Mouse (Mus musculus): ENCODE results near the gene Arhgdia. TPM values are rescaled to one million over a fixed set of nuclear protein-coding genes. Genes with fewer than 3 reads are reported as not detected.

Arhgdia gene
- polyA plus RNA-seq, 1 experiment from 2014 or later, result 352 TPM

DNA sequence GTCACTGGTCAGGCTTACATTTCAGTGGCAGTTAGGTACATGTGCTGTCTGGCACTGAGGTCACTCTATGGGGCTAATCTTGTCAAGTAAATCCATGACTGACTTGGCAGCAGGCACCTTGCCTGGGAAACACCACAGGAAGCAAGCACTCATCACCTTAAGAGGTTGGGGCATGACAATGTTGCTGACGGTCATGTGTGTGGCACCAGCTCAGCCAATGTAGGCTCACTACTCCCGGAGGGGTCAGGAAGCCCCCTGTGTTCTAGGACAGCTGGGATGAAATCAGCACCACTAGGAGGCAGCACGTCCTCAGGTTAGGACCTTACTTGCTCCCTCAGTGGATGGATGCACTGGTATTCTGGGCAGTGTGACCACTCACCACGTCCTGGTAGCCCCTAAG, 39.5 kb downstream of the Arhgdia start:
- TF ChIP-seq CTCF (IDR thresholded peaks at IDR 0.05; ENCODE audit: low read depth), result peak; percentile 67
- TF ChIP-seq EP300 (optimal IDR thresholded peaks at IDR 0.05), result no peak
- no peak overlapping the region for H3K4me3 ChIP-seq (ENCODE audit: low read depth, low read length)
- DNase-seq (ENCODE audit: low spot score) (no peak), ATAC-seq (ENCODE audit: low FRiP score, low TSS enrichment) (no peak)
- H3K4me1 ChIP-seq (replicated peaks; ENCODE audit: control insufficient read depth, insufficient read depth), result peaks cover 14% of the 10 kb centered on the region
- no peaks in the 10 kb centered on the region for H3K27me3 ChIP-seq (ENCODE audit: control insufficient read depth, insufficient read depth, low read length)
- H3K4me2 ChIP-seq (replicated peaks; ENCODE audit: low read depth), result no peak overlapping the region
- H3K36me3 ChIP-seq (ENCODE audit: control insufficient read depth, insufficient read depth, low read length), result peaks cover 8% of the 10 kb centered on the region
- WGBS, result 36% methylated on average over 4 of the region's 4 CpGs
- H3K9me3 ChIP-seq (ENCODE audit: control insufficient read depth, low read length), result no peaks in the 10 kb centered on the region
- no peak overlapping the region for H3K9ac ChIP-seq (ENCODE audit: low read length)
- no peak overlapping the region for H3K27ac ChIP-seq (replicated peaks)

GRCm38 (mm10) chr11:120539285-120540014, 42.0 kb downstream of the Arhgdia start:
- no peak overlapping the region for H3K4me2 ChIP-seq (replicated peaks; ENCODE audit: low read depth)
- H3K9ac ChIP-seq (ENCODE audit: low read length), result no peak overlapping the region
- 19% methylated on average over 10 of the region's 10 CpGs for WGBS

GRCm38 (mm10) chr11:120538955-120539284, 42.5 kb downstream of the Arhgdia start:
- peaks cover 1% of the 10 kb centered on the region for H3K36me3 ChIP-seq (ENCODE audit: control insufficient read depth, insufficient read depth, low read length)
- WGBS, result 43% methylated on average over 8 of the region's 8 CpGs
- H3K4me1 ChIP-seq (replicated peaks; ENCODE audit: control insufficient read depth, insufficient read depth), result peaks cover 14% of the 10 kb centered on the region
- no peak overlapping the region for H3K4me3 ChIP-seq (ENCODE audit: low read depth, low read length)
- no peaks in the 10 kb centered on the region for H3K9me3 ChIP-seq (ENCODE audit: control insufficient read depth, low read length)
- no peak overlapping the region for H3K9ac ChIP-seq (ENCODE audit: low read length)
- TF ChIP-seq CTCF (IDR thresholded peaks at IDR 0.05; ENCODE audit: low read depth), result no peak
- TF ChIP-seq EP300 (optimal IDR thresholded peaks at IDR 0.05), result no peak
- H3K27me3 ChIP-seq (ENCODE audit: control insufficient read depth, insufficient read depth, low read length), result no peaks in the 10 kb centered on the region
- ATAC-seq (ENCODE audit: low FRiP score, low TSS enrichment) (no peak; the same call in 1 of the 2 replicates), DNase-seq (ENCODE audit: low spot score) (no peak)
- H3K4me2 ChIP-seq (replicated peaks; ENCODE audit: low read depth), result no peak overlapping the region
- H3K27ac ChIP-seq (replicated peaks), result peak overlapping the region; percentile 74

More at GRCm38 (mm10) chr11:120539285-120540014, 42.0 kb downstream of the Arhgdia start:
- TF ChIP-seq EP300 (optimal IDR thresholded peaks at IDR 0.05), result no peak
- no peak for TF ChIP-seq CTCF (IDR thresholded peaks at IDR 0.05; ENCODE audit: low read depth)
- H3K4me3 ChIP-seq (ENCODE audit: low read depth, low read length), result no peak overlapping the region
- H3K27me3 ChIP-seq (ENCODE audit: control insufficient read depth, insufficient read depth, low read length), result no peaks in the 10 kb centered on the region
- H3K36me3 ChIP-seq (ENCODE audit: control insufficient read depth, insufficient read depth, low read length), result peaks cover 7% of the 10 kb centered on the region
- H3K27ac ChIP-seq (replicated peaks), result peak overlapping the region; percentile 74
- peak; percentile 88 for DNase-seq (ENCODE audit: low spot score)
- peaks cover 14% of the 10 kb centered on the region for H3K4me1 ChIP-seq (replicated peaks; ENCODE audit: control insufficient read depth, insufficient read depth)
- H3K9me3 ChIP-seq (ENCODE audit: control insufficient read depth, low read length), result no peaks in the 10 kb centered on the region
- ATAC-seq (ENCODE audit: low FRiP score, low TSS enrichment), result peak; percentile 88

DNA sequence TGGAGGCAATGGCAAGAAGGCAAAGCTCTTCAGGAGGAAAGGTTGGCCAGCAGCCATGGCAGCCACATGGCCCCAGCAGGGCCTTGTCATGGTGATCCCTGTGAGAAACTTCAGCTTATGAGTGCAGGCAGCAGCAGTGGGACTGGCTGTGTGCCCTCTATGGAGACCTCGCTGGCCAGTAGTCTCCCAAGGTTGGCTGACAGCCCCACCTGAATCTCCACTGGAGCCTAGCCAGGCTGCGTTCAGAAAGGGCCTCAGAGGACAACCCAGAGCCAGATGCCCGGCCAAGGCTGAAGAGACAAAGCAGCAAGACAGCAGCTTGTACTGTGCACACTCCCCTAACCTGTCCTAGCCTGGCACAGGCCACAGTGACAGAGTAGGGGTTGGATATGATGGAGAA, 42.9 kb downstream of the Arhgdia start:
- TF ChIP-seq EP300 (optimal IDR thresholded peaks at IDR 0.05), result no peak
- no peak for TF ChIP-seq CTCF (IDR thresholded peaks at IDR 0.05; ENCODE audit: low read depth)
- WGBS, result 22% methylated on average over 3 of the region's 3 CpGs
- peaks cover 14% of the 10 kb centered on the region for H3K4me1 ChIP-seq (replicated peaks; ENCODE audit: control insufficient read depth, insufficient read depth)
- ATAC-seq (ENCODE audit: low FRiP score, low TSS enrichment) (peak; percentile 6; the same call in 1 of the 2 replicates), DNase-seq (ENCODE audit: low spot score) (no peak)
- H3K27ac ChIP-seq (replicated peaks), result peak overlapping the region; percentile 74
- H3K9me3 ChIP-seq (ENCODE audit: control insufficient read depth, low read length), result no peaks in the 10 kb centered on the region
- H3K4me3 ChIP-seq (ENCODE audit: low read depth, low read length), result no peak overlapping the region
- no peaks in the 10 kb centered on the region; the same call in 1 of the 2 replicates for H3K36me3 ChIP-seq (ENCODE audit: control insufficient read depth, insufficient read depth, low read length)
- no peak overlapping the region for H3K4me2 ChIP-seq (replicated peaks; ENCODE audit: low read depth)
- H3K27me3 ChIP-seq (ENCODE audit: control insufficient read depth, insufficient read depth, low read length), result no peaks in the 10 kb centered on the region
- H3K9ac ChIP-seq (ENCODE audit: low read length), result no peak overlapping the region

DNA sequence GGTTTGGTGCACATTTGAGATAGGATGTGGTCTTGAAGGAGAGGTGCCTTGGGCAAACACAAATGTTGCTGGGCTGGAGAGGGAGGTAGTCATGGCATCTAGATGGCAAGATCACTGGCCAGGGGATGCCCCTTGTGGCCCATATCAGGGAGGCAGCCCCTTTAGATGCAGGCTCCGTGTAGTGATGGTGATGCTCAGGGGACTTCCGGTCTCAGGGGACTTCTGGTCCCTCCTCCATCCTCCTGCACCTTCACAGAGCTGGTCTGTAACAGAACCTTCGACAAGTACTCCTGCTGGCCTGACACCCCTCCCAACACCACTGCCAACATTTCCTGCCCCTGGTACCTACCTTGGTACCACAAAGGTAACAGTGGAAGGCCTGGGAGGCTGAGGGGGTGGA, 45.6 kb downstream of the Arhgdia start:
- no peak for ATAC-seq (ENCODE audit: low FRiP score, low TSS enrichment)
- TF ChIP-seq EP300 (optimal IDR thresholded peaks at IDR 0.05) (no peak), CTCF (IDR thresholded peaks at IDR 0.05; ENCODE audit: low read depth) (no peak)
- no peaks in the 10 kb centered on the region for H3K9me3 ChIP-seq (ENCODE audit: control insufficient read depth, low read length)
- WGBS, result 67% methylated on average over 3 of the region's 3 CpGs
- H3K4me1 ChIP-seq (replicated peaks; ENCODE audit: control insufficient read depth, insufficient read depth), result peaks cover 18% of the 10 kb centered on the region
- no peaks in the 10 kb centered on the region; the same call in 1 of the 2 replicates for H3K27me3 ChIP-seq (ENCODE audit: control insufficient read depth, insufficient read depth, low read length)
- no peak for DNase-seq (ENCODE audit: low spot score)
- H3K4me2 ChIP-seq (replicated peaks; ENCODE audit: low read depth), result no peak overlapping the region
- H3K9ac ChIP-seq (ENCODE audit: low read length), result no peak overlapping the region
- H3K4me3 ChIP-seq (ENCODE audit: low read depth, low read length), result no peak overlapping the region
- H3K27ac ChIP-seq (replicated peaks), result no peak overlapping the region
- H3K36me3 ChIP-seq (ENCODE audit: control insufficient read depth, insufficient read depth, low read length), result no peaks in the 10 kb centered on the region

DNA sequence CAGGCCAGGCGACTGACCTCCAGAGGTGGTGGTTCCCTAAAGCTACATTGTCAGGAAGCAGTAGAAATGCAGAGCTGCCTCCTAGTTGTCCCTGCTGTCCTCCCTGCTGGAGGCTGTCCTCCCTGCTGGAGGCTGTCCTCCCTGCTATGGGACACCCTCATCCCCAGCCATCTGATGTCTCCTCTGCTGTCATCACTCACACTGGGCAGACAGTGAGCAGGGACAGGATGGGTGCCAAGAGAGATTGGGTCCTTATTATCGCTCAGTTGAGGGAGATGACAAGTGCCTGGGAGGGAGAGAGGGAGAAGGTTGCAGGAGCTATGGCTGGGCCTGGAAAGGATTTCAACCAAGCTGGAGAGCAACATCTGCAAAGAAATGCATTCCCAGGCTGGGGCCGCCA, 46.3 kb downstream of the Arhgdia start:
- no peak overlapping the region for H3K27ac ChIP-seq (replicated peaks)
- no peak overlapping the region for H3K4me2 ChIP-seq (replicated peaks; ENCODE audit: low read depth)
- DNase-seq (ENCODE audit: low spot score), result no peak
- TF ChIP-seq EP300 (optimal IDR thresholded peaks at IDR 0.05) (no peak), CTCF (IDR thresholded peaks at IDR 0.05; ENCODE audit: low read depth) (no peak)
- no peak overlapping the region for H3K4me3 ChIP-seq (ENCODE audit: low read depth, low read length)
- H3K4me1 ChIP-seq (replicated peaks; ENCODE audit: control insufficient read depth, insufficient read depth), result peaks cover 22% of the 10 kb centered on the region
- H3K27me3 ChIP-seq (ENCODE audit: control insufficient read depth, insufficient read depth, low read length), result no peaks in the 10 kb centered on the region; the same call in 1 of the 2 replicates
- H3K9ac ChIP-seq (ENCODE audit: low read length), result no peak overlapping the region
- WGBS, result 78% methylated on average over 3 of the region's 3 CpGs
- no peak for ATAC-seq (ENCODE audit: low FRiP score, low TSS enrichment)
- no peaks in the 10 kb centered on the region for H3K9me3 ChIP-seq (ENCODE audit: control insufficient read depth, low read length)
- H3K36me3 ChIP-seq (ENCODE audit: control insufficient read depth, insufficient read depth, low read length), result no peaks in the 10 kb centered on the region
